Mouse (Mus musculus) stomach, embryonic 14.5 days (tissue): ENCODE measurements around the gene Tmem38a. TPM values are rescaled to one million over a fixed set of nuclear protein-coding genes. Genes with fewer than 3 reads are reported as not detected.
A peak's percentile ranks its signal among the peaks of the same experiment; 100 is the strongest.

ENCODE experiments used
- ATAC-seq: fragments of 200-750 bp; cut with Nextera tagmentation; 2 replicates; pipeline ENCODE4 v1.8.0; 2017; ENCODE audit warnings: low read depth, moderate TSS enrichment; ENCODE audit not compliant: insufficient number of reproducible peaks, insufficient read depth, low FRiP score
- H3K27ac ChIP-seq: fragments of 300-500 bp; sonication (generic); 2 replicates; pipeline ENCODE4 v1.5.1; 2014; ENCODE audit warnings: mild to moderate bottlenecking, low read length, moderate library complexity, mixed read lengths
- H3K27me3 ChIP-seq: fragments of 300-500 bp; sonication (generic); 2 replicates; pipeline ENCODE4 v1.6.1; 2014; ENCODE audit warnings: low read length, control low read depth, mixed read lengths; ENCODE audit not compliant: control insufficient read depth, insufficient read depth
- H3K36me3 ChIP-seq: fragments of 300-500 bp; sonication (generic); 2 replicates; pipeline ENCODE4 v1.6.1; 2014; ENCODE audit warnings: mild to moderate bottlenecking, control low read depth, low read length, moderate library complexity, mixed read lengths; ENCODE audit not compliant: control insufficient read depth, insufficient read depth
- H3K4me1 ChIP-seq: fragments of 300-500 bp; sonication (generic); 2 replicates; pipeline ENCODE4 v1.6.1; 2014; ENCODE audit warnings: low read length, control low read depth, mixed read lengths; ENCODE audit not compliant: control insufficient read depth, insufficient read depth
- H3K4me2 ChIP-seq: fragments of 300-500 bp; sonication (generic); replicated peaks from 2 replicates; pipeline ENCODE4 v1.6.1; 2014; ENCODE audit warnings: low read depth, low read length, control low read depth
- H3K4me3 ChIP-seq: fragments of 300-500 bp; sonication (generic); 2 replicates; pipeline ENCODE4 v1.5.1; 2014; ENCODE audit warnings: low read depth, low read length, control low read depth
- H3K9ac ChIP-seq: fragments of 300-500 bp; sonication (generic); replicated peaks from 2 replicates; pipeline ENCODE4 v1.6.1; 2014; ENCODE audit warnings: low read depth, mild to moderate bottlenecking, control low read depth, low read length, moderate library complexity, mixed read lengths
- H3K9me3 ChIP-seq: fragments of 300-500 bp; sonication (generic); 2 replicates; pipeline ENCODE4 v1.6.1; 2016; ENCODE audit warnings: low read depth, low read length, control low read depth; ENCODE audit not compliant: control insufficient read depth
- WGBS: fragments of 180-500 bp; shearing (Covaris S2); extraction: QIAGEN DNeasy Blood & Tissue Kit; methylation state at CpG from one replicate; pipeline ENCODE4 v1.1.7; 2014; 5-methylcytosine and 5-hydroxymethylcytosine counted together
- polyA plus RNA-seq: library from polyadenylated mRNA; unstranded; fragments of >200 nt; fragmentation: Nextera tagmentation; extraction: Ambion mirVana; gene quantifications from 2 replicates; pipeline ENCODE4 v1.2.1, GENCODE M21; 2014

Tmem38a gene
- 22.6 and 26.9 TPM in 2 replicates for polyA plus RNA-seq

DNA sequence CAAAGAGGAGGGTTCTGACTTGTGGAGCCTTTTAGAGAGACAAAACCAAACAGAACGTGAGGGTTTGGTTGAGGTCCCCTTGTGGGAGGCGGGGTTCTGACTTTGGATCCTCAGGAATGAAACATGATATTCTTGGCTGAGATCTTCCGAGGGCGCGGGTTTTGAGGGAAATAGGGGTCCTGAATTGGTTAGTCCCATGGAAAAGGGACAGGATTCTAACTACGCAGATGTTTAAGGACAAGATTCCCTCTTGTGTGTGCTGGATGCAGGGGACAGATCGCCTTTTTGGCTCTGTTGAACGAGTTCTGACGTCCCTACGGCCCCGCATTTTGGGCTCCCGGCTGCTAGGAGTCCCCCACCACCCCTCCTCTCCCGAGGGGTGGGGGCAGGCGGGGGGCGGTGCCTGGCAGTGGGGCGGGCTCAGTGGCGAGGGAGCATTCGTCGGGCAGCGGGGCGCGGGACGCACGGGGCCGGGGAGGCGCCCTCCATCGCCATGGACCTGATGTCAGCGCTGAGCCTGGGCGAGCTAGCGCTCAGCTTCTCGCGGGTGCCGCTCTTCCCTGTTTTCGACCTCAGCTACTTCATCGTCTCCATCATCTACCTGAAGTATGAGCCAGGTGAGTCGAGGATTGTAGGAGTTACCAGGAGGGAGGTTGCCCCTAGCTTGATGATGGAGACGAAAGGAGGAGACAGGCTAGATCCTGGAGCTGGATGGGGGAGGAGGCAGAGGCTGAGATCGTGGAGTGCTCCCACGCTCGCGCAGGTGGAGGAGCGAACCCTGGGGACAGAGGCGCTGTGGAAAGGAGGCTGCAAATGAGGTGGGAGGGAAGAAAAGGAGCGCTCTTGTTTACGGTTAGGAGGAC lies at the start of gene Tmem38a:
Gene Tmem38a, plus strand, starts transcription at position 445 of the 863 bp plus-strand sequence.
- ATAC-seq: peak; percentile 35; the same call in 1 of the 2 replicates
- H3K36me3 ChIP-seq: peaks cover 27% of the 10 kb centered on the region
- peak within 1 kb of the TSS; percentile 94 for H3K27ac ChIP-seq
- H3K4me1 ChIP-seq: no peaks in the 10 kb centered on the region
- no peaks in the 10 kb centered on the region for H3K27me3 ChIP-seq
- no peaks in the 10 kb centered on the region for H3K9me3 ChIP-seq
- peak within 1 kb of the TSS; percentile 65 for H3K4me3 ChIP-seq
- WGBS: under 1% methylated on average over 45 of the region's 45 CpGs
- H3K4me2 ChIP-seq: peak within 1 kb of the TSS; percentile 97
- peak within 1 kb of the TSS; percentile 64 for H3K9ac ChIP-seq

DNA sequence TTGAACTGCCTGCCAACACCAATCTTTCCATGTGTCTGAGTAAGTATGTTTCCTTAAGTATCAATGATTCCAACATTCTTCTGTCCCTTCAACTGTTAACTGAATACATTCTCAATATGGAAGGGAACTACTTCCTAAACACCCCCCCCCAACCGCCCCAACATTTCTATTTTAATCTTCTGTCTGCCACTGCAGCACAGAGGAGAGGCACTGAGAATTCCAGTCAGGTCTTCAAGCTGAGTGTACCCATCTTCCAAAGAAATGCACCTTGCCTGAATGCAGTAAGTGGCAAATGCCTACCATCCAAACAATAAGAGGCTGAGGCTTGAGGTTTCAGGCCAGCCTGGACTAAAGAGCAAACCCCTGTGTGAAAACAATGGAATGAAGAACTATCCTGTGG lies 39.8 kb upstream of the Tmem38a start:
- no peak overlapping the region for H3K4me2 ChIP-seq
- no peaks in the 10 kb centered on the region for H3K9me3 ChIP-seq
- WGBS: 92% methylated on average over 1 of the region's 1 CpGs
- no peaks in the 10 kb centered on the region for H3K36me3 ChIP-seq
- no peaks in the 10 kb centered on the region for H3K27me3 ChIP-seq
- no peak overlapping the region for H3K27ac ChIP-seq
- H3K9ac ChIP-seq: no peak overlapping the region
- no peaks in the 10 kb centered on the region for H3K4me1 ChIP-seq
- ATAC-seq: no peak
- no peak overlapping the region for H3K4me3 ChIP-seq

GRCm38 (mm10) chr8:72534888-72535287 lies 37.0 kb upstream of the Tmem38a start:
- H3K36me3 ChIP-seq: no peaks in the 10 kb centered on the region
- 95% methylated on average over 3 of the region's 3 CpGs for WGBS
- no peak overlapping the region for H3K4me3 ChIP-seq
- H3K9me3 ChIP-seq: no peaks in the 10 kb centered on the region
- H3K27me3 ChIP-seq: no peaks in the 10 kb centered on the region
- H3K4me2 ChIP-seq: no peak overlapping the region
- no peaks in the 10 kb centered on the region for H3K4me1 ChIP-seq
- H3K9ac ChIP-seq: no peak overlapping the region
- no peak for ATAC-seq
- H3K27ac ChIP-seq: no peak overlapping the region

GRCm38 (mm10) chr8:72539234-72539633 lies 32.6 kb upstream of the Tmem38a start:
- no peak for ATAC-seq
- no peaks in the 10 kb centered on the region; the same call in 1 of the 2 replicates for H3K36me3 ChIP-seq
- no peaks in the 10 kb centered on the region for H3K27me3 ChIP-seq
- no peak overlapping the region for H3K4me3 ChIP-seq
- H3K4me1 ChIP-seq: no peaks in the 10 kb centered on the region
- no peak overlapping the region for H3K4me2 ChIP-seq
- H3K9me3 ChIP-seq: no peaks in the 10 kb centered on the region
- H3K27ac ChIP-seq: no peak overlapping the region
- H3K9ac ChIP-seq: no peak overlapping the region

- peak overlapping the region; percentile 98 for H3K4me3 ChIP-seq
- H3K27me3 ChIP-seq: no peaks in the 10 kb centered on the region
- peak; percentile 1; the same call in 1 of the 2 replicates for ATAC-seq
- peak overlapping the region; percentile 98 for H3K9ac ChIP-seq
- peak overlapping the region; percentile 69 for H3K27ac ChIP-seq
- peaks cover 17% of the 10 kb centered on the region for H3K4me1 ChIP-seq
- peak overlapping the region; percentile 74 for H3K4me2 ChIP-seq
- no peaks in the 10 kb centered on the region for H3K9me3 ChIP-seq
- WGBS: 2% methylated on average over 27 of the region's 27 CpGs
- no peaks in the 10 kb centered on the region; the same call in 1 of the 2 replicates for H3K36me3 ChIP-seq
Observed at GRCm38 (mm10) chr8:72547122-72547801, 24.6 kb upstream of the Tmem38a start.

- H3K4me2 ChIP-seq: peak within 1 kb of the TSS; percentile 74
- H3K36me3 ChIP-seq: no peaks in the 10 kb centered on the region; the same call in 1 of the 2 replicates
- H3K27me3 ChIP-seq: no peaks in the 10 kb centered on the region
- ATAC-seq: peak; percentile 96
- H3K27ac ChIP-seq: peak within 1 kb of the TSS; percentile 95
- H3K9me3 ChIP-seq: no peaks in the 10 kb centered on the region
- peak within 1 kb of the TSS; percentile 98 for H3K9ac ChIP-seq
- H3K4me3 ChIP-seq: peak within 1 kb of the TSS; percentile 98
- whole genome bisulfite sequencing: under 1% methylated on average over 89 of the region's 92 CpGs
- peaks cover 17% of the 10 kb centered on the region for H3K4me1 ChIP-seq
Observed at GRCm38 (mm10) chr8:72547802-72548643, 23.8 kb upstream of the Tmem38a start, which contains the start of gene Med26. Gene Med26 (minus strand): TSS chr8:72548270.

- Histone ChIP-seq H3K4me3 (peak overlapping the region; percentile 98), H3K27ac (peak overlapping the region; percentile 95), H3K9me3 (no peaks in the 10 kb centered on the region), H3K4me2 (peak overlapping the region; percentile 73), H3K27me3 (no peaks in the 10 kb centered on the region), H3K9ac (peak overlapping the region; percentile 52), H3K36me3 (no peaks in the 10 kb centered on the region; the same call in 1 of the 2 replicates), H3K4me1 (peaks cover 17% of the 10 kb centered on the region)
- ATAC-seq: no peak
- under 1% methylated on average over 45 of the region's 45 CpGs for WGBS
Observed at GRCm38 (mm10) chr8:72548644-72549313, 23.1 kb upstream of the Tmem38a start.
